17 mouse cellular contexts compared by ENCODE assay signal in the genomic region with DNA sequence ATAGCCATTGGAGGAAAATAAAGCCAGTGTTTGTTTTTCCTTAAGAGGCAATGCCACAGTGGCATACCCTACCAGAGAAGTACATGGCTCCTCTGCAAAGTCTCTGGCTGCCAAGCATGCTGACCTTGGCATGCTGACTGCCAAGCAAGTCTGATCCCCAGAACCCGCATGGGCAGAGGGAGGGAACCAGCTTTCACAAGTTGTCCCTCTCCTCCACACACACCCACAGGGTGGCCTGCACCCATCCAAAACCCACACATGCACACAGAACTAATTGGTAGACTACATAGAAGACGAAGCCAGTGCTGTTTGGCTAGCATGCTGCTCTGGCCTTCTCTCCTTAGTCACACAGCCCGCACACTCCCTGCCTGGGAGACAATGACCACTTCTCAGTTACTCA. TPM values are rescaled to one million over a fixed set of nuclear protein-coding genes. Genes with fewer than 3 reads are reported as not detected.
DNase-seq lines count a peak whose midpoint lies in the region; ATAC-seq and TF ChIP-seq lines count a peak whose summit lies in the region.
"Had no signal": no experiment of that assay in that cellular context is flagged by ENCODE, and none has a peak within 500 bp of the region (broad histone marks: within the 10 kb centered on the region; RNA-seq: fewer than 3 reads in every experiment).

No protein-coding gene starts in this region.

- no peak overlapping the region for H3K9ac ChIP-seq in lung, postnatal 0 days (replicated peaks; ENCODE audit: low read depth)
- H3K9ac ChIP-seq in midbrain, embryonic 14.5 days (replicated peaks; ENCODE audit: low read length): no peak overlapping the region
- H3K9ac ChIP-seq: liver, embryonic 13.5 days; neural tube, embryonic 12.5 days had no signal

- 64% methylated on average over 3 of the region's 3 CpGs for WGBS in lung, postnatal 0 days
- WGBS in midbrain, embryonic 14.5 days: 90% methylated on average over 3 of the region's 3 CpGs

- H3K9me3 ChIP-seq in lung, postnatal 0 days (ENCODE audit: low read length): no peaks in the 10 kb centered on the region
- no peaks in the 10 kb centered on the region for H3K9me3 ChIP-seq in midbrain, embryonic 14.5 days (ENCODE audit: control insufficient read depth, low read length)
- H3K9me3 ChIP-seq: heart, embryonic 10.5 days; liver, embryonic 13.5 days; neural tube, embryonic 12.5 days had no signal

- DNase-seq in gastrocnemius, postnatal 25 days: peak; percentile 43
- DNase-seq in gastrocnemius, adult 8-10 months (ENCODE audit: low spot score in 2 of 2): no peak
- peak; percentile 47 to 55 for DNase-seq in lung, adult 18-20 months
- DNase-seq in lung, postnatal 0 days (ENCODE audit: low spot score): no peak
- peak; percentile 83 for DNase-seq in adrenal gland, adult 2 months
- DNase-seq in kidney, postnatal 36 days: peak; percentile 63 to 72
- DNase-seq in right cerebral cortex, postnatal 36 days (ENCODE audit: low spot score in 2 of 2): no peak
- no peak for DNase-seq in midbrain, embryonic 14.5 days
- DNase-seq: cerebellum, postnatal 36 days; liver, embryonic 13.5 days had no signal

- H3K4me3 ChIP-seq in lung, postnatal 0 days (ENCODE audit: low read depth, low read length): no peak overlapping the region
- H3K4me3 ChIP-seq in midbrain, embryonic 14.5 days (replicated peaks; ENCODE audit: low read depth, low read length): no peak overlapping the region
- H3K4me3 ChIP-seq: heart, embryonic 10.5 days; liver, embryonic 13.5 days; neural tube, embryonic 12.5 days had no signal

- H3K36me3 ChIP-seq in lung, postnatal 0 days (ENCODE audit: insufficient read depth, low read length): no peaks in the 10 kb centered on the region
- no peaks in the 10 kb centered on the region for H3K36me3 ChIP-seq in midbrain, embryonic 14.5 days (ENCODE audit: control insufficient read depth, insufficient read depth, low read length)
- H3K36me3 ChIP-seq: heart, embryonic 10.5 days; liver, embryonic 13.5 days; neural tube, embryonic 12.5 days had no signal

- ATAC-seq in lung, postnatal 0 days: no peak
- ATAC-seq in midbrain, embryonic 14.5 days (ENCODE audit: low FRiP score, low TSS enrichment): no peak
- ATAC-seq: activated CD4-positive, CD25-positive, alpha-beta regulatory T cell, adult 4 months had no signal

- no peak for TF ChIP-seq EP300 in lung, postnatal 0 days (IDR thresholded peaks at IDR 0.05)

- no peaks in the 10 kb centered on the region for H3K27me3 ChIP-seq in lung, postnatal 0 days (replicated peaks; ENCODE audit: insufficient read depth, low read length)
- H3K27me3 ChIP-seq in midbrain, embryonic 14.5 days (ENCODE audit: control insufficient read depth, insufficient read depth, low read length): no peaks in the 10 kb centered on the region
- H3K27me3 ChIP-seq: liver, embryonic 13.5 days; neural tube, embryonic 12.5 days had no signal

- H3K27ac ChIP-seq in lung, postnatal 0 days (ENCODE audit: low read length): no peak overlapping the region
- H3K27ac ChIP-seq in midbrain, embryonic 14.5 days (replicated peaks; ENCODE audit: low read depth, low read length): no peak overlapping the region
- H3K27ac ChIP-seq: heart, embryonic 10.5 days; liver, embryonic 13.5 days; neural tube, embryonic 12.5 days had no signal

- TF ChIP-seq CTCF in lung, postnatal 0 days (IDR thresholded peaks at IDR 0.05): no peak

- H3K4me2 ChIP-seq in lung, postnatal 0 days (replicated peaks; ENCODE audit: low read depth, low read length): no peak overlapping the region
- H3K4me2 ChIP-seq in midbrain, embryonic 14.5 days (ENCODE audit: low read length): no peak overlapping the region
- H3K4me2 ChIP-seq: liver, embryonic 13.5 days; neural tube, embryonic 12.5 days had no signal

- H3K4me1 ChIP-seq in lung, postnatal 0 days (ENCODE audit: insufficient read depth, low read depth, low read length): no peaks in the 10 kb centered on the region
- no peaks in the 10 kb centered on the region for H3K4me1 ChIP-seq in midbrain, embryonic 14.5 days (ENCODE audit: control insufficient read depth, insufficient read depth, low read length)
- H3K4me1 ChIP-seq: neural tube, embryonic 12.5 days had no signal

RNA-seq across cellular contexts. Expression of gene Mat2a, which starts 38.3 kb away (rescaled TPM):
- 100 to 1,000 TPM; 113 to 118 TPM for total RNA-seq in gastrocnemius, postnatal 25 days (2021)
- 100 to 1,000 TPM in 2 of 4 experiments, 10 to 100 TPM in 2; 78.0 to 122 (median 99.0) TPM for total RNA-seq in gastrocnemius, adult 8-10 months (2022)
- 165 and 171 TPM in 2 replicates for polyA plus RNA-seq in lung, postnatal 0 days (2015; fragmentation: Nextera tagmentation; extraction: Ambion mirVana)
- 100 to 1,000 TPM; 203 to 251 TPM for total RNA-seq in adrenal gland, adult 2 months (2021)
- 121 and 150 TPM in 2 replicates for polyA plus RNA-seq in adrenal gland, adult 2 months (2012; rRNA removed)
- polyA plus RNA-seq in midbrain, embryonic 14.5 days (2014; fragmentation: Nextera tagmentation; extraction: Ambion mirVana): 318 and 413 TPM in 2 replicates

RNA-seq across cellular contexts. Expression of gene Sh2d6, which starts 43.9 kb away (rescaled TPM):
- total RNA-seq in gastrocnemius, postnatal 25 days (2021): 1 to 10 TPM in 1 of 2 experiments, under 1 TPM in 1; 1.00 to 1.3 TPM
- total RNA-seq in gastrocnemius, adult 8-10 months (2022): under 1 TPM; 0.29 to 0.61 (median 0.40) TPM
- not detected in 2 replicates for polyA plus RNA-seq in lung, postnatal 0 days (2015; fragmentation: Nextera tagmentation; extraction: Ambion mirVana)
- total RNA-seq in adrenal gland, adult 2 months (2021): under 1 TPM; 0.23 to 0.24 TPM
- polyA plus RNA-seq in adrenal gland, adult 2 months (2012; rRNA removed): 0.25 and 0.49 TPM in 2 replicates
- 0.98 and 1.1 TPM in 2 replicates for polyA plus RNA-seq in midbrain, embryonic 14.5 days (2014; fragmentation: Nextera tagmentation; extraction: Ambion mirVana)
- total RNA-seq: heart, postnatal 25 days; MEL; midbrain, postnatal 0 days had no signal
- polyA plus RNA-seq: activated CD4-positive, CD25-positive, alpha-beta regulatory T cell, adult 4 months; embryonic facial prominence, embryonic 11.5 days; heart, embryonic 10.5 days; liver, embryonic 13.5 days had no signal

Comparison
In these comparisons a context has a peak if more than half of its experiments do, and no peak if none do; other contexts are left out.
1. DNase-seq: peak in gastrocnemius, postnatal 25 days (single experiment), lung, adult 18-20 months (2 of 2), adrenal gland, adult 2 months (single experiment) and kidney, postnatal 36 days (2 of 2); none in gastrocnemius, adult 8-10 months (0 of 2), lung, postnatal 0 days (single experiment), right cerebral cortex, postnatal 36 days (0 of 2) and midbrain, embryonic 14.5 days (single experiment).